Mouse (Mus musculus) B cell, adult 2 months (primary cell): Measurements from ENCODE around the gene Asic3.

Experiments used
- DNase-seq, 2 experiments: peaks; one replicate each; pipeline ENCODE4 v3.0.0; 2022

The Asic3 gene

DNA sequence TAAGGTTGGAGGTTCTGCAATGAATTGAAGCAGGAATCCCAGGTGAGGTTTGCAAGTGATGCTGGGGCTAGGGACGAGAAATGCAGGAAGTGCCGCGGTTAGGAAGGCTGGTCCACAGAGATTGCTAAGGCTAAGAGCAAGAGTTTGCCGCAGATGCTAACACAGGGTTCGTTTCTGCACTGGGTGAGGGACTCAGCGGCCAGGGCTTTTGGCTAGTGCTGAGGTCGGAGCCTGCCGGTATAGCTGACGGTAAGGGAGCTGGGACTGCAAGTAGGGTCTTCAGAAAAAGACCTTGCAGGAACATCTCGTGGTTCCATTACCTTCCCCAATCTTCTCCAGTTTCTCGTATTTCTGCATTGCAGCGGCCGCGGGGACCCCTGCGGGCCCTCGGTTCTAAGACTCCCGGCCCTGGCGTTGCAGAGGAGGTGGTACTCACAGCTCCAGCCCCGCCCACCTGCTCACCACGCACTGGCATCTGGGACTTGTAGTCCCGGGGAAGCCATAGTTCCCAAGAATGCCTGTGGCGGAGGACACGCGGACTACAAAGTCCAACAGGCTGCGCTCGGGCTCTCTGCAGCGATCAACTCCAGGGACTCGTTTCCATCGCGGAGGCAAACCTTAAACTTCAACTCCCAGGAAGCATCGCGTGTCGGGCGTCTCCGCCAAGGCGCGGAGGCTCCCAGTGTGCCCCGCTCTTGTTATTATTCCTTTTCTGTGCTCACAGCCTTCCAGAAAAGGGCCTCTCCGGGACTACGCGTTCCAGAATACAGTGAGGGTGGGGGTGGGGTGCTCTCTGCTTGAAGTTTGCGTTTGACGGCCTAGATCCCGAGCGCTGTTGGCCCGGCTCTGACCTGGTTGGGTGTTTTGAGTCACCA, 10.2 kb downstream of the Asic3 start, which contains the start of the genes Cdk5 and Slc4a2:
Gene Cdk5 (minus strand): TSS at position 402 of the 875 bp plus-strand sequence.
Gene Slc4a2 (plus strand): TSS at position 709 of the 875 bp plus-strand sequence.
- peak; percentile 96 to 98 for DNase-seq

DNA sequence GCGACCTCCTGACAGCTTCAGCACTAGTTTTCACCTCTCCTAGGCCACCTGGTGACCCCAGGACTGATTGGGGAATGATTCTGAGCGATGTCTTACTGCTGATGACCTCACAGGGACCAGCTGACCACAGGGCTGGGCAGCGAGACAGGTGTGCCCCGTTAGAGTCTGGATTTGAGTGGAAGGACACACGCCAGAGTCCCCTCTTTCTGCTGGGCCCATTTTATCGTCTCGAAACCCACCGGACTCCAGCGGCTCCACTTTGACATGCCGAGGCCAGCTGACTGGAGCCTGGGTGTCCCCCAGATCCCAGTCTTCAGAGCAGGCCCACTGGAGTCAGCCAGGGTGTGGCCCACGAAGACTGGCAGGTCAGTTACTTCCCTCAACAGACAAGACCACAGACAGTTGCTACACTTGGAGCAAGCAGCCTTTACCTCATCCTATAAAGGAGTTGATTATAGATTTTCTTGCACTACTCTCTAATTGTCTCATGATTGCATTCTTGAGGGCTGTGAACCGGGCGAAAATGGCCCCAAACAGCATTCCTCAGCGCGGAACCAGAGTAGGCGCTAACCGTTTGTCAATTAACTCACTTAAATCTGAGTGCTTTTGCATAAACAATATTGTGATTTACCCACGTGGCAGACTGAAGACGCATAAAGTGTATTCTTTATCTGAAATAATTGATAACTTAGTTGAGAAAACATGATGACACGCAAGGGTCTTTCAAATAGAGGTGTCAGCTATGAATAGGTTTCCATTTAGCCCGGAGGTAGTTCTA, 11.0 kb downstream of the Asic3 start:
- peak in 1 of 2 experiments; percentile 30 for DNase-seq

DNA sequence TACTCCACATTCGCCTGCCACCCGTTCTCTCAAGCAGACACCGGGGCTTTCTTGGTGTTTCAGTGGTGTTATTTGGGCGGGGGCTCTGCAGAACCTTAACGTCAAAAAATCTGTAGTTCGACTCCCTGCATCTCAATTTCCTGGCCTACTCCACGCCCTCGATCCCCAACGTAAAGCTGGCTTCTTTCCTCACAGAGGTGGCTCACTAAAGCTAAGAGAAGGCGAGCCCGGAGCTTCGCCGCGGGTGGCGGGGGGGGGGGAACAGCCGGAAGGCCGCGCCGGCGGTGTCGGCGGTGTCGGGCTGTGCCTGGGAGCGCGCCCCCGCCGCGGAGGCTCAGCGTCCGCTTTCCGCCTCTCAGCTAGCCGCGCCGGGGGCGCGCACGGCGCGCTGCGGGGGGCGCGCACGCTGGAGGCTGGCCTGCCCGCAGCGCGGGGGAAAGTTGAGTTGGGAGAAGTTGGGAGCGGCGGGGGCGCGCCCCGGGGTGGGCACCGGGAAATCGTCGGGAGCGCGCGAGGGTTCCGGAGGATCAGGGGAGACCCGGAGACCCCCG, 11.7 kb downstream of the Asic3 start:
- peak; percentile 86 to 91 for DNase-seq

DNA sequence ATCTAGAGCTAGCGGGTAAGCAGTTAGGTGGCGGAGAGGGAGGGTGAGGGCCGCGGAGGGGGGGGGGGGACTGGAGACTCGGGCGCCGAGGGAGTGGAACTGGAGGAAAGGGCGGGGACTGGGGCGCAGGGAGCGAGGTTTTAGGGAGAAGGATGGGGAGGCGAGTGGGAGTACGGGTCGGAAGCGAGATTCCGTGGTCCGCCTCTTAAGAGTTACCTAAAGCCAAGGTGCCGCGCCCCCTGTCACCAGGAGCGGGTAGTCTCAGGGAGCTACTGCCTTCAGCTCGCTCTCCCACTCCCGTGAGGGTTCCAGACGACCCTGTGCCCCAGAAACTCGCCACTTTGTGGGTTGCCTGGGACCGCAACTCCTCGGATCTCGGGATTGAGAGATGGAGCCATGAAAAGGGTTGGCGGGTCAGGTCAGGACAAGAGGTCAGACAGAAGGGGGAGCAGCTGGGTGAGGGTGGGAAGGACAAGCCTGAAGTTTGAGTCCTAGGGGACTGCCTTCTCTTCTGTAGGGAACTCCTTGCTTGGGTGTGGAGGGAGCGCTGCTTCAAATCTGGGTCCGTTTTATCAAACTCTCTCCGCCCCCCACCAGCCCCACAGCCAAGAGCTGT, 12.3 kb downstream of the Asic3 start:
- no peak for DNase-seq

DNA sequence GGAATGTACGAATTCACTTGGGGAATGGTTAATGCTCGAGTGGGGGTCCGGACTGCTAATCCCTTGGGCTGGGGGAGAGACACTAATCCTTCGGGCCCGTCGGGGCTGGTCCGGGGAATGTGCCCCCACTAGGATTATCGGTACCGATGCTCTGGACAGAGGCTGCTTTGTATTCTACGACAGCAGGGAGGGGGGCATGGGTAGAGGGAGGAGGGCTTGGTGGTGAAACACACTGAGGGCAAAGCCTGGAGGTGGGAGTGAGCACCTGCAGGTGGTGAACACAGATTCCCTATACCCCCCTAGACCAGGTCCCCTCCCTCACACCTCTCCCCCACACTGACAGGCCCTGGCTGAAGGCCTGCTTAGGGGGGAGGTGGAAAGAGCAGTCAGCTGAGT, 12.8 kb downstream of the Asic3 start:
- DNase-seq, result peak; percentile 5 to 13

DNA sequence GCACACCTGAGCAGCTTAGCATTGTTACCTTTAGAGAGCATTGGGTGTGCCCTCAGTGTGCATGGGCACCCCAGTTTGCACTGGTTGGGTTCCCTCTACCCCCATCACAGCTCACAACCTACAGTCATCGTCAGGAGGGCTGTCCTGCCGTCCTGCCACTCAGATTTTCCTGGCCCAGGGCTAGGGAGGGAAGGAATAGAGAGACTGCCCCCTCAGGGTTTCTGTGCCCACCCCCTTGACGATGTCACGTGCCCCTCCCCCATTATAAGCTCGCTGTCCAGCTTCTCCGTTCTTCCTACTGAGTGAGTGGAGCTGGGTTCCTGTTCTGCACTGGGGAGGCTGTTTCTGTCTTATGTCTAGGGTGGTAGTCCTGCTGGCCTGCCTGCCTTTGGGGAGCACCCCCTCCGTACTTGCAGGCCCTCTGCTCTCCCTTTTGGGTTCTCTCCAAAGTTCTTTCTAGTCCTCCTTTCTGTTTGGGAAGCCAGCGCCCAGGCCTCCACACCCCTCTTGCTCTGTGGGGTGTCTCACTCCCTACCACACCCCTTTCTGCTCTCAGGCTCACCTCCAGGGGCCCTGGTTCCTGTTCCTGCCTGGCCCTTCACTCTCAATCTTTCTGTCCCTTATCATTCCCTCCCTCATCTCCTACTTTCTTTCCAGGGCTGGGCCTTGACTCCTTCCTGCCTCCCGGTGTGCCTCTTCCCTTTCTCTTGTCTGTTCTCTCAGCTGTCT, 13.5 kb downstream of the Asic3 start:
- DNase-seq, result no peak

DNA sequence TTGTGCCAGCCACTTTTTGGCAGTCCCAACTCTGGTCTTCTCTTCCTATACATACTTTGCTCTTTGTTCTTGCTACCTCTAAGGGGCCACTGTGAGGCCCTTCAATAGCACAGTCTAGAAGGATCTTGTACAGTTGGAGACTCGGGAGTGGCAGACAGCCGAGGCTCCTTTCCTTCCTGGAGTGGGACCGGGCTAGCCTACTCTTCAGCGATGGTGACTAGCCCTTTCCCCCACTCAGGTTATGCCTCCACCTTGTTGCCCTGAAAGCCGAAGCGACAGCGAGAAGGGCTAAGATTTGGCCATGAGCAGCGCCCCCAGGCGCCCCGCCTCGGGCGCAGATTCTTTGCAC, 14.1 kb downstream of the Asic3 start:
- no peak for DNase-seq

DNA sequence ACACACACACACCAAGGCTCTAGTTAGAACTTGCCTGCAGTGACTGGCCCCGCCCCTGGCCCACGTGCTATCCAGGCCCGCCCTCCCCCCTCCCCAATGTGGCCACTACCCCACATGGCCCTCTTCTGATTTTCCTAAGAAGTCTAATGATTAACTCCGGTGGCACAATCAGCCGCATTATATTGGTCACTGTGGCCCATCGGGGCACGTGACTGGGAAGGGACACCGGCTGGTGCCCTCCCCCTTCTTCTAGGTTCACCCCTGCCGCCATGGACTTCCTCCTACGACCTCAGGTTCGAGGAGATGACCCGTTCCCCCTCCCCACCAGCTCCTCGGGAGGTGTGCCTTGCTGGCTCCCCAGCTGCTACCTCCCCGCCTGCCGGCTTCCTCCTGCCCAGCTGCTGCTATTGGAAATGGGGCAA, 14.8 kb downstream of the Asic3 start:
- no peak for DNase-seq

DNA sequence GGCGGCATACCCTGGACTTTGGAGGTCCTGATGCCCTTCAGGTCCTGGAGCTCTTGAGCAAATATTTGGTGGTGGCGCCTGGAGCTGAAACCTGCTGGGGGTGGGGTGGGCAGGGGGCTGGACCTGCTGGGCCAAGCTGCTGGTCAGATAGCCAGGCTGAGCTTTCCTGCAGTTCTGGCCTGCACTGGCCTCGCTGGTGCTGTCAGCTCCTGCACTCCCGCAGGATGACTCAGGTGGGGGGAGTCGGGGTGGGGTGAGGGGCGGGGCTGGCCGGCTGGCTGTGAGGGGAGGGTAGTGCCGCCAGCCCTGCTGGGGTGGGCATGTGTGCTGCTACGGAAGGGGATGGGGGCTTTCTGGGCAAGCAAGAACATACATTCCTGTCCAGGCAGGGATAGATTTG, 15.4 kb downstream of the Asic3 start:
- no peak for DNase-seq

DNA sequence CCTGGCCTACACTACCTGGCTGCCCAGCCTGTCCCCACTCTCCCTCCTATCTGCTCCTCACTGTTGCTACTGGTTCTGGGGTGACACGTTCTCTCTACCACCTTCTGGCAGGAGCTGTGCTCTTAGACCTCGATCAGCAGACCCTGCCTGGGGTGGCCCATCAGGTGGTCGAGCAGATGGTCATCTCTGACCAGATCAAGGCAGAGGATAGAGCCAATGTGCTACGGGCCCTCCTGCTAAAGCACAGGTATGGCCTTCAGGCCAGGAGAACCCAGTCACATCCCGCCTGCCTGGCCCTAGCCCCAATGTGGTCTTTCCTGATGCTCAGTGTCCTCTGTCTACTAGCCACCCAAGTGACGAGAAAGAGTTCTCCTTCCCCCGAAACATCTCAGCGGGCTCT, 20.8 kb downstream of the Asic3 start:
- no peak for DNase-seq

DNA sequence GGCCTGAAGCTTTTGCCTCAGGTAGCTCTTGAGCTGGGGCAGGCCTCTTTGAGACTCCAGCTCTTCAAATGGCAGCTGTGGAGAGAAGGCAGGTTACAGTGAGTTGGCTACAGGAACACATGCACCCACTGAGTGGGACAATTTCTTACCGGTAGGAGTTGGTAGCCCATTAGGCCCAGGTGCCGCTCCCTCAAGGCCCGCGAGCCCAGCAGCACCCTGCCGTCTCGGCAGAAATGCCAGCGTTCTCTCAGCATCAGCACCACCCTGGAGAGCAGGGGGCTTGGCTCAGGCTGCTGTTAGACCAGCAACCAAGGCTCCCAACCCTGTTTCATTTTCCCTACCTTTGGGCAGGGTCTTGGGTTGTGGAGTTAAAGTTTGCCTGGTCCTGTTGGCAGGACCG, 28.0 kb downstream of the Asic3 start:
- no peak for DNase-seq

DNA sequence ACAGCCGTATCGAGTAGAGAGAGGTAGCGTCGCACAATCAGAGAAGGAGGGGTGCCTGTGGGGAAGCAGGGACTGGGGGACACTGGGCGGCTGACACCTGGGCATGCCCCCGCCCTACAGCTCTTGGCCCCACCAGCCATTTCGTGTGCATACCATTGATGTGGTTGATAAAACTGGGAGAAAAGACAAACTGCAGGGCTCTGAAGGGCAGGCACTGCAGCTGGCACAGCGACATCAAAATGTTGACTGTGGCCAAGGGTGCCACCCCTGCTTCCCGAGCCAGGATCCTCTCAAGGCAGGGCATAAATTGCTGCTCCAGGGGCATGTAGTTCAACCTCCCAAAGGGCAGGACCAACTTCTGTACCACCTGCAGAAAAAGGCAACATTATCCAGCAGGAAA, 28.8 kb downstream of the Asic3 start:
- DNase-seq, result no peak

DNA sequence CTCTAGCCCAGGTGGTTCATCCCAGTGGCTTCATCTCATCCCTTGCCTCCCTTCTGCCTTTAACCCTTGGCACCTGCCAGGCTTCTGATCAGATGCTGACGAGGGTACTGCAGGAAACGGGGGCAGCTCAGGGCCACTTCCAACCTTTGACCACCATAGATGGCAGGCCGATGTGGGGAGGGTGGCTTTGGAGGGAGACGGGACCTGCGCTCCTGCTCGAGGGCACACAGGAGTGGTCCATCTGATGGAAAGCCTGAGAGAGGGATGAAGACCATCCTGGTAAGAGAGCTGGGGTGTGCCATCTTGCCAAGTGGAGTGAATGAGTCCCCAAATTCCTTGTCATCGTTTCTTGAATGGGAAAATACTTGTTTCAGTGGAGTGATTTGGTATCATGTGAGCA, 30.0 kb downstream of the Asic3 start:
- no peak for DNase-seq

DNA sequence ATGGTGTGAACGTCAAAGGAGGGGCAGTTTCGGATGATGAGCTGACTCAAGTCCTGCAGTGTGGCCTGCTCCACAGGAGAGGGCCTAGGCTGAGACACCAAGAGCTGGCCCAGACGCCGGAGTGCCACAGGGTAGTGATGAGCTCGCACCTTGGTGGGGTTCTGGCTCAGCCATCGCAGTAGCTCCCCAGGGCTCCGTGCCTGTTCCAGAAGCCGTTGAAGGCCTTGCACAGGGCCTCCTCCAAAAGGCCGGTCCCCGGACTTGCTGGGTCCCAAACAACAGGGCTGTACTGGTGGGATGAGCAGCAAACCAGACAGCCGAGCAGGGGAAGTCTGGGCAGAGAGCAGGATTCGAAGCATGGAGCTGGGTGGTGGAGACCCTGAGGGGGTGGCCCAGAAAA, 30.7 kb downstream of the Asic3 start:
- DNase-seq, result no peak

DNA sequence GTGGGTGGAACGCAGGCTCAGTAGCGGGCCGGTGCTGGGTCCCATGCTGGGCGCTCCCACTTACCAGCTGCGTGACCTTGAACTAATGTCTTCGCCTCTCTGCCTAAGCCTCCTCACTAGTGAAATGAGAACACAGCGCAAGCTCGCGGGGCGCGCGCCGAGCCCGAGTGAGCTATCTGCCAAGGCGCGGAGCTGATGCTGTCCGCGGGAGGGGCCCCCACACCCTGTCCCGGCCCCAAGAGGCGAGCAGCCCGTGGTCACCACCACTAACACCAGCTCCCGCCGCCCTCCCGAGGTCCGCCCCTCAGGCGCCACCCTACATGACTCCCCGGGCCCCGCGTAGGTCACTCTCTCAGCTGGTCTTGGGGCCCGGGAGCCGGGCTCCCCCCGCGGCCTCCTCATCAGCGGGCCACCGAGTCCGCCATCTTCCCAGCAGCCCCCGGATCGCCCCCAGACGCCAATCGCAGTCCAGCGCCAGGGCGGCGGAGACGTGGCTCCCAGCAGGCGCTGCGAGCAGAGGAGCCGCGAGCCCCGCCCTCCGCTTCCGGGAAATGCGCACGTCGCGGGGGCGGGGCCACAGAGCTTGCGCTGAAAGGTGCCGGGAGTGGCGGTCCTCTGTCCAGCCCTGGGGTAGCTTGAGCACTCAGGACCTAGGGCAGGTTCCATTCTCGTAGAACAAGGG, 31.7 kb downstream of the Asic3 start, which contains the start of gene Fastk:
Gene Fastk (minus strand): TSS at position 542 of the 682 bp plus-strand sequence.
- DNase-seq, result peak; percentile 93 to 94

DNA sequence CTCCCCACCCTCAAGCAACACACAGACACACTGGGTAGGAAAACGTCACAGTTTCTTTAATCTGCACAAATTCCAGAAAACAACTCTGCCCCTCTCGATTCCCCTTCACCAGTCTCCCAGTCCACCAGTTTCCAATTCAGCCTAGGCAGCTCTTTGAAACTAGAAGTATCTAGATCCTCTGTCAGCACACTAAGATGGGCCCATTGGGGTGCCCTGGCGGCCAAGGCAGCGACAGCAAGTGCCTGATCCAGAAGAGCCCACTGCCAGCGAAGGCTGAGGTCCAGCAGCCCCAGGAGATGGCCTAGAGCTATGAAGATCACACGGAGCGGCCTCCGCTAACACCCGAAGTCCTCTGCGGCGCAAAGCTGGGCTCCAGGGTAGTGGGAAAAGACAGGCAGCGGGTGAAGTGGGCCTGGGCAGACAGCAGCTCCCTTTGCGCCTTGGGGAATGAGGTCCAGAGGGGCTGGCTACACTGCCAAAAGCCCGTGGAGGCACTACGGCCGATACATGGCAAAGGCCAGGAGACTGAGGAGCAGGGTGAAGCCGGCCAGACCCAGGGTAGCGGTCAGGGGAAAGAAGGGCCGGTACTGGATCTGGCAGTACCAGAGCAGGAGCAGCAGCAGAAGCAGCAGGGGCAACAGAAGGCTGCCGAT, 32.4 kb downstream of the Asic3 start:
- DNase-seq, result no peak

DNA sequence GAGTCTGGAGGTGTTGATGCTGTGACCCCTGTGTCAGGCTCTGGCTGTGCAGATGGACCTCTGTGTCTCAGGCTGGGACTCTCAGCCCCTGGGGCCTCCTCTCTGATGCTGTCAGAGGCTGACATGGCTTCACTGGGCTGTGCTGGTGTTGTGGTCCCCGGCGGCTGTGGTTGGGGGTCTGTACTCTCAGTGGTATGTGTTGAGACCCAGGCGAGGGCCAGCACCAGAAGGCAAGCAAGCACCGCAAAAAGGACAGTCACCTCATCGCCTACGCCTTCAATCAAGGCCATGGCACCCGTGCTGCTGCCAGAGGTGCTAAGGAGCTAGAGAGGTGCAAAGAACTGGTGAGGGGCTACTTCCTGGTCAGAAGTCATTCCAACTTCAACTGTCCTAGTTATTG, 33.4 kb downstream of the Asic3 start:
- DNase-seq, result no peak

DNA sequence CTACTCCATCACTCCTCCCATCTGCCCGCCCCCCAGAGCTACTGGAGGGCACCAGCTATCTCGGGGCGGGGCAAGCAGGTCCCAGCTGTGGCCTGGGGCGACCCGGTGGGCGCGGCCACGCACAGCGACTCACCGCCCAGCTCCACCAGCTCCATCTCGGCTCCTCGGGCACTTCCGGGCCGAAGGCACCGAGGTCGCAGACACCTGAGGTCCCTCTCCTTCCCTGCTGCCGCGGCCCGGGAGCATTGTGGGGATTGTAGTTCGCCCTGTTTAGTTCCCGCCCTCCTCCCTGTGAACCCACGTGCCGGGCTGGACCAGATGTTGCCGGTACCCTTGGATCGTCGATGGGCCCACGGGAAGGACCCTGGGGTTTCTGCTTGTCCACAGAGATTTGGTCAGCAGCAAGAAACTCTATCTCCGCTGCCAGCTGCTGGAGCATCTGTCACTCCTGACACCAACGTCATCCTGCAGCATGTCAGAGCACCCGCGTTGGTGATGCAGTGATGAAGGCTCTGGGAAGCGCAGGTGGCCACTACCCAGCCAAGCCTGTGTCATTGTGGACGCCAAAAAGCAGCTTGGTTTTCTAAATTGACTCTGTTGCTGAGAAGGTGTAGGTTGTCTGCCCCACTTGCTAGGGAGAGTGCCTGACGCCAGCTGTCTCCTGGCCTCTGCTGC, 34.6 kb downstream of the Asic3 start, which contains the start of gene Tmub1:
Gene Tmub1 (minus strand): TSS at position 231 of the 675 bp plus-strand sequence.
- peak; percentile 85 to 86 for DNase-seq

DNA sequence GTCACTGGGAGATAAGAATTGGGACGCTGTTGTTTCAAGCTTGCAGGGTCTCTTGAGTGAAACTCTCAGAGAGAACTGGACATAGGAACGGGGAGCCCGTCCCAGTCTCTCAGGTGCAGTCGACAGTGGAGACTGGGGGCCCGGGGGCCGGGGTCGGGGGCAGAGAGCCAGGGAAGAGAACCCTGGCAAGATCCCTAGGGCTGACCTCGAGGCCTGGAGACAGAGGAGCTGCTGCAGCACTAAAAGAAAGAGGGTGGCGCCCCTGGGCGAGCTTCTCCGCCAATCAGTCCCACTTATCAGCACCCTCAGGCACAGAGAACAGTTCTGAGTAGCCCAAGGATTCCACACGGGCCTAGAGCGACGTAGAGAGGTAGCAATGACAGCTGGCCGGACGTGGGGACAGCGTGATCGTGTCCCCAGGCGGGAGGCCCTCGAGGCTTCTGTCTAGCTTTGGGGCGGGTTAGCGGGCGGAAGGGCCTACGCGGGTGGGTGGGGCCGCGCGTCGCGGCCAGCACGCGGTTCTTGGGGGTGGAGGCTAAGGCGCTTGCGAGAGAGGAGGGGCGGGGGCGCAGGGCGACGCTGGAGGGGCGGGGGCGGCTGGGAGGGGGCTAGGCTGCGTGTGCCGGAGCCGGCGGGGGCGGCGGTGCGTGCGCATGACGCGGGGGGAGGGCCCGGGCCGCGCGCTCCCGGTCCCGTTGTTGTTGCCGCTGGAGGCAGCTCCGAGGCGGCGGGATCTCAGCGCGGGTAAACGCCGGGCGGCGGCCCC, 38.3 kb downstream of the Asic3 start:
- DNase-seq, result peak; percentile 74 to 78
